Mouse (Mus musculus) kidney, postnatal 0 days (tissue): ENCODE results near the gene Baz2b. TPM values are rescaled to one million over a fixed set of nuclear protein-coding genes. Genes with fewer than 3 reads are reported as not detected.

ENCODE experiments used
- ATAC-seq: fragments of 200-750 bp; cut with Nextera tagmentation; replicated peaks from 2 replicates; pipeline ENCODE4 v1.8.0; 2017; ENCODE audit warnings: low read depth, moderate number of reproducible peaks, moderate TSS enrichment, moderate library complexity; ENCODE audit not compliant: low FRiP score
- DNase-seq: peaks from one replicate; pipeline ENCODE4 v3.0.0-alpha.2; 2016; ENCODE audit warnings: low spot score
- H3K27ac ChIP-seq: fragments of 300-500 bp; sonication (generic); 2 replicates; pipeline ENCODE4 v1.5.1; 2014; ENCODE audit warnings: mild to moderate bottlenecking
- H3K27me3 ChIP-seq: fragments of 300-500 bp; sonication (generic); 2 replicates; pipeline ENCODE4 v1.6.1; 2014; ENCODE audit warnings: low read length, mixed read lengths; ENCODE audit not compliant: insufficient read depth
- H3K36me3 ChIP-seq: fragments of 300-500 bp; sonication (generic); 2 replicates; pipeline ENCODE4 v1.6.1; 2014; ENCODE audit warnings: low read length, mixed read lengths; ENCODE audit not compliant: insufficient read depth
- H3K4me1 ChIP-seq: fragments of 300-500 bp; sonication (generic); replicated peaks from 2 replicates; pipeline ENCODE4 v1.6.1; 2014; ENCODE audit warnings: antibody characterized with exemption, low read length, mixed read lengths; ENCODE audit not compliant: insufficient read depth
- H3K4me2 ChIP-seq: fragments of 300-500 bp; sonication (generic); 2 replicates; pipeline ENCODE4 v1.6.1; 2014; ENCODE audit warnings: mild to moderate bottlenecking, low read length, moderate library complexity, mixed read lengths
- H3K4me3 ChIP-seq: fragments of 300-500 bp; sonication (generic); replicated peaks from 2 replicates; pipeline ENCODE4 v1.5.1; 2014; ENCODE audit warnings: low read depth, low read length
- H3K9ac ChIP-seq: fragments of 300-500 bp; sonication (generic); 2 replicates; pipeline ENCODE4 v1.6.1; 2014; ENCODE audit warnings: low read depth, low read length
- H3K9me3 ChIP-seq: fragments of 300-500 bp; sonication (generic); replicated peaks from 2 replicates; pipeline ENCODE4 v1.6.1; 2016; ENCODE audit warnings: low read length, inconsistent platforms, mixed read lengths
- CTCF ChIP-seq: IDR thresholded peaks from 2 replicates; pipeline ENCODE4 v1.5.1; 2016; ENCODE audit warnings: antibody characterized with exemption, low read depth, mild to moderate bottlenecking, moderate library complexity
- WGBS: fragments of 180-500 bp; shearing (Covaris S2); extraction: QIAGEN DNeasy Blood & Tissue Kit; methylation state at CpG from one replicate; pipeline ENCODE4 v1.1.7; 2014; 5-methylcytosine and 5-hydroxymethylcytosine counted together
- polyA plus RNA-seq: library from polyadenylated mRNA; unstranded; fragments of >200 nt; fragmentation: Nextera tagmentation; extraction: Ambion mirVana; gene quantifications from 2 replicates; pipeline ENCODE4 v1.2.1, GENCODE M21; 2015

Baz2b gene
- polyA plus RNA-seq, 1 experiment from 2014 or later: 51.7 TPM

- Histone ChIP-seq H3K9ac (no peak overlapping the region), H3K27ac (no peak overlapping the region), H3K4me1 (no peaks in the 10 kb centered on the region), H3K36me3 (no peaks in the 10 kb centered on the region), H3K9me3 (no peaks in the 10 kb centered on the region), H3K4me3 (no peak overlapping the region), H3K4me2 (no peak overlapping the region), H3K27me3 (no peaks in the 10 kb centered on the region)
- no peak for ATAC-seq
- 93% methylated on average over 7 of the region's 7 CpGs for WGBS
- no peak for DNase-seq
- no peak for TF ChIP-seq CTCF
Observed at GRCm38 (mm10) chr2:60023777-60024176, 185.9 kb downstream of the Baz2b start.

- Histone ChIP-seq H3K27ac (no peak overlapping the region), H3K4me1 (no peaks in the 10 kb centered on the region), H3K4me2 (no peak overlapping the region), H3K27me3 (no peaks in the 10 kb centered on the region), H3K4me3 (no peak overlapping the region), H3K36me3 (no peaks in the 10 kb centered on the region), H3K9me3 (no peaks in the 10 kb centered on the region), H3K9ac (no peak overlapping the region)
- ATAC-seq: no peak
- DNase-seq: no peak
- no peak for TF ChIP-seq CTCF
- WGBS: 67% methylated on average over 5 of the region's 5 CpGs
Observed at GRCm38 (mm10) chr2:60021556-60021955, 188.1 kb downstream of the Baz2b start.

DNA sequence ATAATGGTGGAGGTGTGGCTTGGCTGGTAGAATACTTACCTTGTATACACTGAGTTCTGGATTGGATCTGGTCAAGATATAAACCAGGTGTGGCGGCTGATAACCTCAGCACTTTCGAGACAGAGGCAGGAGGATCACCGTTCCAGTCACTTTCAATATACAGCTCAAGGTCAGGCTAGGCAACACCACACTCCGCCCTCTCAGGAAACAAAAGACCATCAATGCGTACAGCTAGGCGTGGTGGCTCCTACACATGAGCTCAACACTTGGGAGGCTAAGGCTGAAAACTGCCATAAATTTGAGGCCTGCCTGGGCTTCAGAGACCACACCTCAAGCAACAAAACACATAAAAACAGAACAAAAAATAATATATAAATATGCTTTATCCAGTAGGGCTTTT, 188.5 kb downstream of the Baz2b start:
- 68% methylated on average over 6 of the region's 6 CpGs for WGBS
- Histone ChIP-seq H3K4me1 (no peaks in the 10 kb centered on the region), H3K9me3 (no peaks in the 10 kb centered on the region), H3K9ac (no peak overlapping the region), H3K27me3 (no peaks in the 10 kb centered on the region), H3K4me3 (no peak overlapping the region), H3K27ac (no peak overlapping the region), H3K36me3 (no peaks in the 10 kb centered on the region), H3K4me2 (no peak overlapping the region)
- ATAC-seq (no peak), DNase-seq (no peak)
- TF ChIP-seq CTCF: no peak

DNA sequence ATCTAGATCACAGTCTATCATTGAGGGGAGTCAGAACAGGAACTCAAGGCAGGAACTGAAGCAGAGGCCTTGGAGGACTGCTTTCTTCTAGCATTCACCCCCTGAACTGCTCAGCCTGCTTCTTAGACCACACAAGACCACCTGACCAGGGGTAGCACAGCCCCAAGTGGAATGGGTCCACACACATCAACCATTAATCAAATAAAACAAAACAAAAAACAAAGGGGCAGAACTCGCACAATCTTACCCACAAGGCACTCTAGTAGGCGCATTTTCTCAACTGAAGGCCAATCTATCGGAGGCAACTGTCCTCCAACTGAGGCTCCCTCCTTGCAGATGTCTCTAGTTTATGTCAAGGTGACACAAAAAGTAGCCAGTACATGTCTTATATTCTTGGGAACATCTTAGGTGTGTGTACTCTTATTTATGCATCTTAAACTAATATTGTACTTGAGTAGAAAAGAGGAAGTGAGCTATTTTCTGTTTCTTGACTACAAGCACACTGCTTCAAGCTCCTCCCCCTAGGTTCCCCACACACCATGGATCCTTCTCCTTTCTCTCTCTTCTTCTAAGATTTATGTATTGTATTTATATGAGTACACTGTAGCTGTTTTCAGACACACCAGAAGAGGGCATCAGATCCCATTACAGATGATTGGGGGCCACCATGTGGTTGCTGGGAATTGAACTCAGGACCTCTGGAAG, 189.9 kb downstream of the Baz2b start:
- no peak for DNase-seq
- Histone ChIP-seq H3K27me3 (no peaks in the 10 kb centered on the region), H3K4me2 (no peak overlapping the region), H3K27ac (no peak overlapping the region), H3K36me3 (no peaks in the 10 kb centered on the region), H3K9ac (no peak overlapping the region), H3K9me3 (no peaks in the 10 kb centered on the region), H3K4me3 (no peak overlapping the region), H3K4me1 (no peaks in the 10 kb centered on the region)
- no peak for ATAC-seq
- no peak for TF ChIP-seq CTCF
- WGBS: 92% methylated on average over 3 of the region's 3 CpGs

DNA sequence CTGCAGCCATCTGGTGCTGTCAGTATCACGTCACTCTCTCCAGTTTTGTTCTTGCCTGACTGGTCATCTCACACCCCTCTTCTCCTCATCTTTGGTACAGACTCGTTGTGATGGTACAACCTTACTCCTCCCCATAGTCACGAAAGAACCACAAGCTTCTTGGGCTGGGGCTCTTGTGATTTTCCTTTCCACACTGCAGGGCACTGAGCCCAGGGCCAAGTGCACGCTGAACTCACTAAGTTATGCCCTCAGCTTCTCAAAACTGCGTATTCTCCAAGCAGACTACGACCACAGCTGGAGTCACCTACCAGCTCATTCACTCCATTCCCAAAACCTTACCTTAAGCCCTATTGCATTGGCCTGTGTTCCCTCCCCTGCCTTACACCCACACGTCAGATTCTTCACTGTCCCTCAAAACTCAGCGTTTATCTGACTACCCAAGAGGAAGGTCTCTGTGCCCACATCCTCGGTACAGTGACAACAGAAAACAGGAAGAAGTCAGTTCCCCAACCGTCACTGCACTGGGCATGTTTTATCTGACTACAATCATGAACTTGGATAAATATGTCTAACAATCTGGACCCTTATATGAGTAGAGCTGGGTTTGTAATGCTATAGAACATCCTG, 190.7 kb downstream of the Baz2b start:
- Histone ChIP-seq H3K27me3 (no peaks in the 10 kb centered on the region), H3K4me2 (no peak overlapping the region), H3K27ac (no peak overlapping the region), H3K4me3 (no peak overlapping the region), H3K4me1 (no peaks in the 10 kb centered on the region), H3K9me3 (no peaks in the 10 kb centered on the region), H3K36me3 (no peaks in the 10 kb centered on the region), H3K9ac (no peak overlapping the region)
- DNase-seq (no peak), ATAC-seq (no peak)
- TF ChIP-seq CTCF: no peak
- WGBS: 80% methylated on average over 10 of the region's 10 CpGs

DNA sequence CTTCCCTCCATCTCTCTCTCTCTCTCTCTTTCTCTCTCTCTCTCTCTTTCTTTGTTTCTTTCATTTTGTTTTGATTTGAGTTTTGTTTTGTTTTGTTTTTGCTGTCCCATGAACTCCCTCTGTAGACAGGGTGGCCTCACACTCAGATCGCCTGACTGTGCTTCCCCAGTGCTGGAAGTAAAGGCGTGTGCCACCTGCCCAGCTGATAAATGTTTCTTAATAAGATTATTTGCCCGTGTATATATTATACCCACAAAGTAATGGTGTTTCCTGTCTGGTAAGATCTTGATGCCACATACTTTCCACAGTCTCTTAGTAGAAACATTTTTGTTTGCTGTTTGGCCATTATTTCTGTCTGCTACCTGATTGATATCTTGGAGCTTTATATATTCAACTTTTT, 198.1 kb downstream of the Baz2b start:
- Histone ChIP-seq H3K36me3 (no peaks in the 10 kb centered on the region), H3K9me3 (no peaks in the 10 kb centered on the region), H3K27me3 (no peaks in the 10 kb centered on the region), H3K9ac (no peak overlapping the region), H3K4me1 (no peaks in the 10 kb centered on the region), H3K4me2 (no peak overlapping the region), H3K4me3 (no peak overlapping the region), H3K27ac (no peak overlapping the region)
- 77% methylated on average over 3 of the region's 3 CpGs for WGBS
- TF ChIP-seq CTCF: no peak
- no peak for ATAC-seq
- DNase-seq: no peak
